Mouse (Mus musculus) cortical plate, adult 2 months (tissue): ENCODE results near the gene Cherp. TPM values are rescaled to one million over a fixed set of nuclear protein-coding genes. Genes with fewer than 3 reads are reported as not detected.

Source experiments
- H3K27ac ChIP-seq: fragments of 200-500 bp; 2 replicates; pipeline ENCODE4 v1.5.1; 2012; ENCODE audit warnings: low read length, control low read depth, inconsistent platforms; ENCODE audit not compliant: insufficient read depth
- H3K4me1 ChIP-seq: fragments of 200-500 bp; 2 replicates; pipeline ENCODE4 v1.6.1; 2011; ENCODE audit warnings: low read length; ENCODE audit not compliant: control insufficient read depth, insufficient read depth
- H3K4me3 ChIP-seq: fragments of 200-500 bp; 2 replicates; pipeline ENCODE4 v1.5.1; 2011; ENCODE audit warnings: mild to moderate bottlenecking, low read length, control low read depth; ENCODE audit not compliant: insufficient read depth
- CTCF ChIP-seq: fragments of 200-500 bp; IDR thresholded peaks from 2 replicates; pipeline ENCODE4 v1.5.1; 2011; ENCODE audit warnings: mild to moderate bottlenecking, control low read depth, low read length; ENCODE audit not compliant: insufficient read depth; ENCODE audit errors: extremely low read depth
- POLR2A ChIP-seq: fragments of 200-500 bp; IDR thresholded peaks from 2 replicates; pipeline ENCODE4 v1.6.1; 2011; ENCODE audit warnings: mild to moderate bottlenecking, low read length, control low read depth; ENCODE audit not compliant: insufficient read depth; ENCODE audit errors: extremely low read depth
- polyA plus RNA-seq: library from polyadenylated mRNA; depleted of rRNA; stranded (reverse); fragments of >200 nt; gene quantifications from 2 replicates; pipeline ENCODE4 v1.2.3, GENCODE M21; 2012

The Cherp gene
- polyA plus RNA-seq, 1 experiment: 47.3 TPM

- peaks cover 5% of the 10 kb centered on the region for H3K4me1 ChIP-seq
- H3K4me3 ChIP-seq: no peak overlapping the region
- TF ChIP-seq CTCF (no peak), POLR2A (no peak)
- H3K27ac ChIP-seq: no peak overlapping the region
Measured at GRCm38 (mm10) chr8:72487014-72487413, 12.0 kb upstream of the Cherp start.

DNA sequence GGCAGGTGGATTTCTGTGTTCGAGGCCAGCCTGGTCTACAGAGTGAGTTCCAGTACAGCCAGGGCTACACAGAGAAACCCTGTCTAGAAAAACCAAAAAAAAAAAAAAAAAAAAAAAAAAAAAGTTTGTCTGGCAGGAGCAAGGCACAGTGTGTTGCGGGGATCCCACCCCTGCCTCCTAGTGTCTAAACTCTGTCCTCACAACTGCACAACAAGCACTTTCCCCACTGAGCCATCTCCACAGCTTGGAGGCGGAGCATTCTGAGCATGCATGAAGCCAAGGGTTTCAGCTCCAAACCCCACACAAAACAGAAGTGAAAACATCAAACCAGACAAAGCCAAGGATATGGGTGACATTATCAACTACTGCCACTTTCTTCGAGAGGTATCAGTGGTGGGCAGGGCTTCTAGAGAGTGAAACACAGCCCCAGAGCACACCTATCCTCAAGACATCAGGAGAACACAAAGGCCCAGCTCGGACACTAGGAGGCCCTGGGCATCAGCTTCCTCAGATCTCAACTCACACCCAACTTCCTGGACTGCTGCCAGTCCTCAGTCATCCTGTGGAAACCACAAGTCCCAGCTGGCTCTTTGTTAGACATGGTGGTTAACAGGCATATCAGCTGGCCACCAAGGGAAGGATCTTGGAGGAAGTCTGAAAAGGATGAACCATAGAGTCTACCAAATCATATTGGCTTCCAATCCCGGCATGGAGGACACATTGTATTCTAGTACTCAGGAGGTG, 10.6 kb upstream of the Cherp start:
- no peak for TF ChIP-seq POLR2A
- 0 out of 2 replicates have a peak, but pooled peaks have one; percentile 7 for TF ChIP-seq CTCF
- H3K27ac ChIP-seq: no peak overlapping the region
- H3K4me1 ChIP-seq: peaks cover 1% of the 10 kb centered on the region; the same call in 1 of the 2 replicates
- H3K4me3 ChIP-seq: no peak overlapping the region

GRCm38 (mm10) chr8:72470684-72471083, 4.3 kb downstream of the Cherp start:
- TF ChIP-seq CTCF (no peak), POLR2A (no peak)
- Histone ChIP-seq H3K4me1 (no peaks in the 10 kb centered on the region), H3K27ac (no peak overlapping the region), H3K4me3 (no peak overlapping the region)

- Histone ChIP-seq H3K4me3 (no peak overlapping the region), H3K27ac (no peak overlapping the region), H3K4me1 (no peaks in the 10 kb centered on the region)
- no peak for TF ChIP-seq POLR2A
- no peak for TF ChIP-seq CTCF
Measured at GRCm38 (mm10) chr8:72469984-72470383, 5.0 kb downstream of the Cherp start.

GRCm38 (mm10) chr8:72469243-72469642, 5.8 kb downstream of the Cherp start:
- H3K27ac ChIP-seq: no peak overlapping the region
- no peaks in the 10 kb centered on the region for H3K4me1 ChIP-seq
- TF ChIP-seq POLR2A: no peak
- no peak for TF ChIP-seq CTCF
- H3K4me3 ChIP-seq: no peak overlapping the region

DNA sequence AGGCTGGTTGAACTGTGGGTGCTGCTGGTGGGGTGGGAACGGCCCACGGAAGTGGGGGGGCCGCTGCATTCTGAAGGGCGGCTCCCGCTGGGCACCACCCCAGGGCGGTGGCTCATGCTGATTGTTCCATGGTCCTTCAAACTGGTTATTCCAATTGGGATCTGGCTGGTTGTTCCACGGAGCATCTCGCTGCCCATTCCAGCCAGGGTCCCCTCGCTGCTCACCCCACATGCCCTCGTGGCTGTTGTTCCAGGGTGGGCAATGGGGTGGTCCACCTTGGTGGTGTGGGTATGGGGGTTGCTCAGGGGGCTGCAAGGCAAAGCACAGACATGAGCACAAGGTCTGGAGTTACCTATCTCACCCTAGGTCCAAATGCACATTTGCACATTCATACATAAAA, 10.8 kb downstream of the Cherp start:
- no peak for TF ChIP-seq POLR2A
- TF ChIP-seq CTCF: no peak

DNA sequence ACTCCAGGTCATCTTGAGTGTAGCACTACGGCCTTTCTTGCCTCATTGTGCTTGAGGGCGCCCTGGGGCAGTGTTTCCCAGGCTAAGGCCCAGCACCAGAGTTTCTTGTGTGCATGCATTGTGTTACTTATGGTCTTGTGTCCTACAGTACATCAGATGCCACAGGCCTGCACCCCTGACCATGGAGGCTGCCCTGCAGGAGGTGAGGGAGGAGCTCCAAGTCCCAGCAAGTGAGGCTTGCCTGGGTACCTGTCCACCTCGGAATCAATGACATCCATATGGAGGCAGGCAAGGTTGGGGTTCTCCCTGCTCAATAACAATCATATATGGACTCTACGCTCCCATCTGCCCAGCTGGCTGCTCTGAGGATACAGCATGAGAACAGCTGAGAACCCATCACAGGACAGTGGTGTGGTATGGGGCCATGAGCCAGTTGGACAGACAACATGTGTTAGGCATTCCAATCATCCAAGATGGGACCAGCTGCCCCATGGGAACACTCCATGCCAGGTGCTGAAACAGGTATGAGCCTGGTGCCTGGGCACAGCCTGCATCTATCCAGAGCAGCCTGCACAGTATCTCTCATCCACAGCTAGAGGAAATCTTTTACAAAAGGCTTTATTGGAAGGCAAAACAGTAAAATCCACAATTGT, 15.0 kb downstream of the Cherp start:
- no peaks in the 10 kb centered on the region for H3K4me1 ChIP-seq
- no peak overlapping the region for H3K4me3 ChIP-seq
- H3K27ac ChIP-seq: no peak overlapping the region
- TF ChIP-seq POLR2A (peak; percentile 28; the same call in 1 of the 2 replicates), CTCF (no peak)

More for the DNA sequence above, 10.8 kb downstream of the Cherp start:
- no peaks in the 10 kb centered on the region for H3K4me1 ChIP-seq
- H3K27ac ChIP-seq: no peak overlapping the region
- no peak overlapping the region for H3K4me3 ChIP-seq

GRCm38 (mm10) chr8:72458457-72458856, 16.6 kb downstream of the Cherp start:
- Histone ChIP-seq H3K27ac (no peak overlapping the region), H3K4me3 (no peak overlapping the region), H3K4me1 (no peaks in the 10 kb centered on the region)
- no peak for TF ChIP-seq POLR2A
- TF ChIP-seq CTCF: no peak

GRCm38 (mm10) chr8:72457806-72458205, 17.2 kb downstream of the Cherp start:
- no peak overlapping the region for H3K27ac ChIP-seq
- H3K4me3 ChIP-seq: no peak overlapping the region
- no peaks in the 10 kb centered on the region for H3K4me1 ChIP-seq
- TF ChIP-seq POLR2A: no peak
- TF ChIP-seq CTCF: no peak

- no peaks in the 10 kb centered on the region for H3K4me1 ChIP-seq
- no peak overlapping the region for H3K27ac ChIP-seq
- TF ChIP-seq POLR2A: no peak
- TF ChIP-seq CTCF: no peak
- H3K4me3 ChIP-seq: no peak overlapping the region
Measured at GRCm38 (mm10) chr8:72455317-72455716, 19.7 kb downstream of the Cherp start.
